Mouse (Mus musculus) limb, embryonic 15.5 days (tissue): ENCODE results near the gene Gm49345. TPM values are rescaled to one million over a fixed set of nuclear protein-coding genes. Genes with fewer than 3 reads are reported as not detected.

ENCODE experiments used
- ATAC-seq: fragments of 200-750 bp; cut with Nextera tagmentation; 2 replicates; pipeline ENCODE4 v1.8.0; 2017; ENCODE audit warnings: low read depth, moderate TSS enrichment; ENCODE audit not compliant: insufficient number of reproducible peaks, low FRiP score, low TSS enrichment
- H3K27ac ChIP-seq: fragments of 300-500 bp; sonication (generic); 2 replicates; pipeline ENCODE4 v1.5.1; 2015; ENCODE audit warnings: moderate library complexity, mild to moderate bottlenecking, inconsistent platforms
- H3K27me3 ChIP-seq: fragments of 300-500 bp; sonication (generic); 2 replicates; pipeline ENCODE4 v1.6.1; 2015; ENCODE audit warnings: inconsistent platforms
- H3K36me3 ChIP-seq: fragments of 300-500 bp; sonication (generic); 2 replicates; pipeline ENCODE4 v1.6.1; 2015; ENCODE audit warnings: inconsistent platforms
- H3K4me1 ChIP-seq: fragments of 300-500 bp; sonication (generic); 2 replicates; pipeline ENCODE4 v1.6.1; 2015; ENCODE audit warnings: inconsistent platforms
- H3K4me2 ChIP-seq: fragments of 300-500 bp; sonication (generic); 2 replicates; pipeline ENCODE4 v1.6.1; 2015; ENCODE audit warnings: mild to moderate bottlenecking, inconsistent platforms
- H3K4me3 ChIP-seq: fragments of 300-500 bp; sonication (generic); 2 replicates; pipeline ENCODE4 v1.5.1; 2015; ENCODE audit warnings: mild to moderate bottlenecking, inconsistent platforms
- H3K9ac ChIP-seq: fragments of 300-500 bp; sonication (generic); 2 replicates; pipeline ENCODE4 v1.6.1; 2015; ENCODE audit warnings: inconsistent platforms
- H3K9me3 ChIP-seq: fragments of 300-500 bp; sonication (generic); 2 replicates; pipeline ENCODE4 v1.6.1; 2016; ENCODE audit warnings: inconsistent platforms
- WGBS: fragments of 180-500 bp; shearing (Covaris S2); methylation state at CpG from one replicate; pipeline ENCODE4 v1.1.7; 2015; 5-methylcytosine and 5-hydroxymethylcytosine counted together
- polyA plus RNA-seq: library from polyadenylated mRNA; unstranded; fragments of >200 nt; fragmentation: Nextera tagmentation; extraction: Ambion mirVana; gene quantifications from 2 replicates; pipeline ENCODE4 v1.2.1, GENCODE M21; 2015

Gm49345 gene
- polyA plus RNA-seq, 1 experiment from 2014 or later: 0.56 TPM

GRCm38 (mm10) chr13:67552505-67553346 is 84.8 kb downstream of the Gm49345 start:
- Histone ChIP-seq H3K9ac (peak overlapping the region; percentile 85), H3K36me3 (no peaks in the 10 kb centered on the region), H3K4me2 (peak overlapping the region; percentile 53), H3K27me3 (no peaks in the 10 kb centered on the region), H3K4me3 (peak overlapping the region; percentile 81), H3K4me1 (peaks cover 9% of the 10 kb centered on the region), H3K27ac (peak overlapping the region; percentile 93), H3K9me3 (no peaks in the 10 kb centered on the region)
- peak; percentile 96 for ATAC-seq
- WGBS: under 1% methylated on average over 44 of the region's 44 CpGs

GRCm38 (mm10) chr13:67545941-67546340 is 91.6 kb downstream of the Gm49345 start:
- H3K9me3 ChIP-seq: 0 out of 2 replicates have a peak, but pooled peaks cover 3% of the 10 kb centered on the region
- H3K4me1 ChIP-seq: no peaks in the 10 kb centered on the region
- no peak for ATAC-seq
- 86% methylated on average over 1 of the region's 1 CpGs for WGBS
- H3K27ac ChIP-seq: no peak overlapping the region
- H3K27me3 ChIP-seq: no peaks in the 10 kb centered on the region
- H3K4me2 ChIP-seq: no peak overlapping the region
- H3K4me3 ChIP-seq: no peak overlapping the region
- no peak overlapping the region for H3K9ac ChIP-seq
- H3K36me3 ChIP-seq: peaks cover 44% of the 10 kb centered on the region

Other genes with a start within 250 kb of the Gm49345 start
- gene Zfp429, start 237.9 kb downstream of the Gm49345 start, polyA plus RNA-seq: 7.2 and 7.6 TPM in 2 replicates
- 1.3 and 1.5 TPM in 2 replicates for gene Zfp459, start 216.4 kb downstream of the Gm49345 start, polyA plus RNA-seq
- 10.6 and 11.6 TPM in 2 replicates for gene Zfp874a, start 186.1 kb downstream of the Gm49345 start, polyA plus RNA-seq
- gene Zfp874b, start 153.5 kb downstream of the Gm49345 start, polyA plus RNA-seq: 2.9 and 4.7 TPM in 2 replicates
- 16.2 and 17.0 TPM in 2 replicates for gene Zfp58, start 137.2 kb downstream of the Gm49345 start, polyA plus RNA-seq
- 0.25 TPM in 1 of 2 replicates, not detected in the other for gene Gm26965, start 111.6 kb downstream of the Gm49345 start, polyA plus RNA-seq
- gene Zfp87, start 111.6 kb downstream of the Gm49345 start, polyA plus RNA-seq: 23.6 and 27.2 TPM in 2 replicates
- gene Zfp748, start 83.9 kb downstream of the Gm49345 start, polyA plus RNA-seq: 11.0 and 12.6 TPM in 2 replicates
- 3.8 and 4.6 TPM in 2 replicates for gene Zfp729b, start 28.1 kb downstream of the Gm49345 start, polyA plus RNA-seq
- gene Zfp729a, start within 50 bp of the Gm49345 start, polyA plus RNA-seq: 2.1 and 3.2 TPM in 2 replicates
- gene Zfp738, start 49.3 kb upstream of the Gm49345 start, polyA plus RNA-seq: 10.0 and 10.2 TPM in 2 replicates
- gene Zfp65, start 91.4 kb upstream of the Gm49345 start, polyA plus RNA-seq: 6.4 and 6.8 TPM in 2 replicates
- gene Zfp85, start 117.5 kb upstream of the Gm49345 start, polyA plus RNA-seq: 5.4 and 6.7 TPM in 2 replicates
- 1.8 and 2.0 TPM in 2 replicates for gene Zfp493, start 141.9 kb upstream of the Gm49345 start, polyA plus RNA-seq
- 7.2 and 8.2 TPM in 2 replicates for gene Zfp273, start 176.0 kb upstream of the Gm49345 start, polyA plus RNA-seq
- gene Gm10037, start 193.3 kb upstream of the Gm49345 start, polyA plus RNA-seq: 3.5 and 4.0 TPM in 2 replicates
- gene BC048507, start 225.6 kb upstream of the Gm49345 start, polyA plus RNA-seq: not detected in 2 replicates